Comparison of ENCODE assay signal across 8 mouse cellular contexts in genomic region chr15:98662567-98663545, GRCm38 (mm10). TPM values are rescaled to one million over a fixed set of nuclear protein-coding genes. Genes with fewer than 3 reads are reported as not detected.
A peak's percentile ranks its signal among the peaks of the same experiment; 100 is the strongest.
DNase-seq lines count a peak whose midpoint lies in the region; ATAC-seq and TF ChIP-seq lines count a peak whose summit lies in the region.

Ddx23 (minus strand) TSS chr15:98662894.

- H3K4me1 ChIP-seq in embryonic facial prominence, embryonic 14.5 days (ENCODE audit: control insufficient read depth, insufficient read depth, low read length) = 0 out of 2 replicates have a peak, but pooled peaks cover 3% of the 10 kb centered on the region
- no peaks in the 10 kb centered on the region for H3K4me1 ChIP-seq in heart, adult 2 months (ENCODE audit: control insufficient read depth, insufficient read depth, low read length)
- H3K4me1 ChIP-seq in limb, embryonic 13.5 days = peaks cover 16% of the 10 kb centered on the region
- peaks cover 7% of the 10 kb centered on the region for H3K4me1 ChIP-seq in midbrain, embryonic 16.5 days (ENCODE audit: control insufficient read depth, insufficient read depth, low read length)

- H3K27me3 ChIP-seq in embryonic facial prominence, embryonic 14.5 days (replicated peaks; ENCODE audit: control insufficient read depth, insufficient read depth, low read length) = no peaks in the 10 kb centered on the region
- H3K27me3 ChIP-seq in heart, adult 2 months (ENCODE audit: control insufficient read depth, insufficient read depth, low read length) = no peaks in the 10 kb centered on the region
- no peaks in the 10 kb centered on the region for H3K27me3 ChIP-seq in limb, embryonic 13.5 days
- no peaks in the 10 kb centered on the region for H3K27me3 ChIP-seq in midbrain, embryonic 16.5 days (ENCODE audit: control insufficient read depth, insufficient read depth, low read depth, low read length)

- no peaks in the 10 kb centered on the region for H3K79me2 ChIP-seq in heart, adult 2 months (replicated peaks; ENCODE audit: control insufficient read depth, insufficient read depth, low read length)

- ATAC-seq in embryonic facial prominence, embryonic 14.5 days (ENCODE audit: low read depth) = peak; percentile 98
- peak; percentile 95 for ATAC-seq in limb, embryonic 13.5 days (ENCODE audit: low FRiP score, low read depth)
- ATAC-seq in midbrain, embryonic 16.5 days = peak; percentile 96

- WGBS in embryonic facial prominence, embryonic 14.5 days = 4% methylated on average over 45 of the region's 48 CpGs
- WGBS in heart, adult 2 months = 4% methylated on average over 48 of the region's 48 CpGs
- 4% methylated on average over 48 of the region's 48 CpGs for WGBS in limb, embryonic 13.5 days
- WGBS in midbrain, embryonic 16.5 days = 4% methylated on average over 47 of the region's 48 CpGs

- H3K36me3 ChIP-seq in embryonic facial prominence, embryonic 14.5 days (ENCODE audit: control insufficient read depth, insufficient read depth, low read length) = peaks cover 22% of the 10 kb centered on the region
- no peaks in the 10 kb centered on the region for H3K36me3 ChIP-seq in heart, adult 2 months (ENCODE audit: control insufficient read depth, insufficient read depth, low read length)
- H3K36me3 ChIP-seq in limb, embryonic 13.5 days = peaks cover 27% of the 10 kb centered on the region
- H3K36me3 ChIP-seq in midbrain, embryonic 16.5 days (ENCODE audit: control insufficient read depth, insufficient read depth, low read length) = peaks cover 5% of the 10 kb centered on the region; the same call in 1 of the 2 replicates

- peak within 1 kb of the TSS; percentile 69 for H3K4me2 ChIP-seq in embryonic facial prominence, embryonic 14.5 days (ENCODE audit: low read depth, low read length)
- peak within 1 kb of the TSS; percentile 78 for H3K4me2 ChIP-seq in limb, embryonic 13.5 days (replicated peaks)
- peak within 1 kb of the TSS; percentile 79 for H3K4me2 ChIP-seq in midbrain, embryonic 16.5 days (ENCODE audit: low read length)

- peak within 1 kb of the TSS; percentile 85 for H3K27ac ChIP-seq in embryonic facial prominence, embryonic 14.5 days (replicated peaks; ENCODE audit: low read depth, low read length)
- peak within 1 kb of the TSS; percentile 98 for H3K27ac ChIP-seq in heart, adult 2 months
- peak within 1 kb of the TSS; percentile 88 for H3K27ac ChIP-seq in limb, embryonic 13.5 days
- peak within 1 kb of the TSS; percentile 91 for H3K27ac ChIP-seq in midbrain, embryonic 16.5 days (ENCODE audit: low read length)

- H3K9me3 ChIP-seq in embryonic facial prominence, embryonic 14.5 days (ENCODE audit: control insufficient read depth, low read length) = no peaks in the 10 kb centered on the region
- H3K9me3 ChIP-seq in limb, embryonic 13.5 days = no peaks in the 10 kb centered on the region
- no peaks in the 10 kb centered on the region for H3K9me3 ChIP-seq in midbrain, embryonic 16.5 days (replicated peaks; ENCODE audit: control insufficient read depth, low read length, poor library complexity, severe bottlenecking)

- peak; percentile 87 for TF ChIP-seq POLR2A in heart, adult 2 months (IDR thresholded peaks at IDR 0.05; ENCODE audit: insufficient read depth, low read depth, low read length)

- peak within 1 kb of the TSS; percentile 73 for H3K4me3 ChIP-seq in embryonic facial prominence, embryonic 14.5 days (ENCODE audit: low read depth, low read length)
- peak within 1 kb of the TSS; percentile 89 for H3K4me3 ChIP-seq in heart, adult 2 months
- peak within 1 kb of the TSS; percentile 85 for H3K4me3 ChIP-seq in limb, embryonic 13.5 days
- H3K4me3 ChIP-seq in midbrain, embryonic 16.5 days (ENCODE audit: low read depth, low read length) = peak within 1 kb of the TSS; percentile 90

- TF ChIP-seq CTCF in heart, adult 2 months (IDR thresholded peaks at IDR 0.05) = no peak

- peak; percentile 98 for DNase-seq in 3T3-L1 (ENCODE audit: low read depth, low spot score)
- peak; percentile 80 to 88 for DNase-seq in adrenal gland, postnatal 4 days (ENCODE audit: low spot score in 2 of 2)
- peak; percentile 99 for DNase-seq in embryonic facial prominence, embryonic 14.5 days (ENCODE audit: low spot score)
- DNase-seq in heart, adult 2 months = peak; percentile 95 to 97
- peak; percentile 96 for DNase-seq in kidney, adult 8-10 months
- peak; percentile 93 to 99 for DNase-seq in spleen, postnatal 10 days (ENCODE audit: low spot score in 2 of 2)

- H3K9ac ChIP-seq in embryonic facial prominence, embryonic 14.5 days (ENCODE audit: low read depth, low read length) = peak within 1 kb of the TSS; percentile 94
- peak within 1 kb of the TSS; percentile 93 for H3K9ac ChIP-seq in heart, adult 2 months (ENCODE audit: low read depth, low read length)
- H3K9ac ChIP-seq in limb, embryonic 13.5 days = peak within 1 kb of the TSS; percentile 95
- H3K9ac ChIP-seq in midbrain, embryonic 16.5 days (ENCODE audit: low read depth, low read length) = peak within 1 kb of the TSS; percentile 95

- no peak for TF ChIP-seq EP300 in heart, adult 2 months (IDR thresholded peaks at IDR 0.05; ENCODE audit: insufficient read depth, low read depth, low read length)

- intact Hi-C loops in heart, adult 2 months (cut with DNase I) = no loop called here

RNA-seq across cellular contexts. Expression of gene Ddx23, which starts in this region (rescaled TPM):
- 10 to 100 TPM; 76.4 to 85.9 TPM for total RNA-seq in adrenal gland, postnatal 4 days (2021)
- polyA plus RNA-seq in embryonic facial prominence, embryonic 14.5 days (2014; fragmentation: Nextera tagmentation; extraction: Ambion mirVana) = 21.5 and 23.4 TPM in 2 replicates
- total RNA-seq in heart, adult 2 months (2021) = 10 to 100 TPM; 47.9 to 55.4 TPM
- 18.9 and 30.7 TPM in 2 replicates for polyA plus RNA-seq in heart, adult 2 months (2012; rRNA removed)
- polyA plus RNA-seq in limb, embryonic 13.5 days (2015; fragmentation: Nextera tagmentation; extraction: Ambion mirVana) = 34.5 and 35.5 TPM in 2 replicates
- 17.8 and 18.9 TPM in 2 replicates for polyA plus RNA-seq in midbrain, embryonic 16.5 days (2015; fragmentation: Nextera tagmentation; extraction: Ambion mirVana)

Comparison
In these comparisons a context has a peak if more than half of its experiments do, and no peak if none do; other contexts are left out.
1. Peak in every context shown above with its lines: DNase-seq, ATAC-seq, H3K4me3 ChIP-seq and H3K27ac ChIP-seq.